Mouse (Mus musculus) intestine, postnatal 0 days (tissue): ENCODE results near the gene Ggta1. TPM values are rescaled to one million over a fixed set of nuclear protein-coding genes. Genes with fewer than 3 reads are reported as not detected.

Experiments
- ATAC-seq: fragments of 200-750 bp; cut with Nextera tagmentation; 2 replicates; pipeline ENCODE4 v1.8.0; 2017; ENCODE audit warnings: mild to moderate bottlenecking, moderate TSS enrichment, moderate library complexity
- H3K27ac ChIP-seq: fragments of 300-500 bp; sonication (generic); 2 replicates; pipeline ENCODE4 v1.5.1; 2014; ENCODE audit warnings: mild to moderate bottlenecking, low read depth, low read length, moderate library complexity
- H3K27me3 ChIP-seq: fragments of 300-500 bp; sonication (generic); replicated peaks from 2 replicates; pipeline ENCODE4 v1.6.1; 2014; ENCODE audit warnings: low read length, mixed read lengths; ENCODE audit not compliant: control insufficient read depth, insufficient read depth
- H3K36me3 ChIP-seq: fragments of 300-500 bp; sonication (generic); 2 replicates; pipeline ENCODE4 v1.6.1; 2014; ENCODE audit warnings: mild to moderate bottlenecking, moderate library complexity; ENCODE audit not compliant: control insufficient read depth, insufficient read depth
- H3K4me1 ChIP-seq: fragments of 300-500 bp; sonication (generic); replicated peaks from 2 replicates; pipeline ENCODE4 v1.6.1; 2014; ENCODE audit warnings: antibody characterized with exemption, low read length, mixed read lengths; ENCODE audit not compliant: control insufficient read depth, insufficient read depth
- H3K4me2 ChIP-seq: fragments of 300-500 bp; sonication (generic); replicated peaks from 2 replicates; pipeline ENCODE4 v1.6.1; 2014; ENCODE audit warnings: low read depth, mild to moderate bottlenecking, moderate library complexity
- H3K4me3 ChIP-seq: fragments of 300-500 bp; sonication (generic); 2 replicates; pipeline ENCODE4 v1.5.1; 2014; ENCODE audit warnings: low read depth, low read length
- H3K9ac ChIP-seq: fragments of 300-500 bp; sonication (generic); 2 replicates; pipeline ENCODE4 v1.6.1; 2014; ENCODE audit warnings: mild to moderate bottlenecking, low read depth, low read length
- H3K9me3 ChIP-seq: fragments of 300-500 bp; sonication (generic); 2 replicates; pipeline ENCODE4 v1.6.1; 2016; ENCODE audit warnings: mixed run types; ENCODE audit not compliant: control insufficient read depth
- CTCF ChIP-seq: sonication (generic); IDR thresholded peaks from 2 replicates; pipeline ENCODE4 v1.5.1; 2016; ENCODE audit warnings: low read depth, mild to moderate bottlenecking, control low read depth, antibody characterized with exemption, moderate library complexity
- WGBS: fragments of 180-500 bp; shearing (Covaris S2); extraction: QIAGEN DNeasy Blood & Tissue Kit; methylation state at CpG from one replicate; pipeline ENCODE4 v1.1.7; 2014; 5-methylcytosine and 5-hydroxymethylcytosine counted together
- polyA plus RNA-seq: library from polyadenylated mRNA; unstranded; fragments of >200 nt; fragmentation: Nextera tagmentation; extraction: Ambion mirVana; gene quantifications from 2 replicates; pipeline ENCODE4 v1.2.1, GENCODE M21; 2015

Ggta1 gene
- polyA plus RNA-seq, 1 experiment from 2014 or later = 7.0 TPM

DNA sequence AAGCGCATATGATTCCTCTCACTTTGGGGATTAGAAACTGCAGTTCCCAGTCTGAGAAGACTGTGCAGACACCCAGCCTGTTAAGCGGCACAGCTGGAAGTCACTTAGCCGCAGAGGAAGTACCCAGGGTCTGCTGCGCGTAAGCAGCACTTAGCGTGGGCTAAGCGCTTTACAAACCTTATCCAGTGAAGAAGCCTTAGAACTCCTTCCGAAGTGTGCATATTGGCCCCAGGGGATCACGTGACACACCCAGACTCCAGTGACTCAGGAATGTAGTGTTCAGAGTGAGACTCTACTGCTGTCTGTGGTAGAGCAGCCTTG lies 44.1 kb upstream of the Ggta1 start:
- peaks cover 5% of the 10 kb centered on the region; the same call in 1 of the 2 replicates for H3K4me1 ChIP-seq
- WGBS = 52% methylated on average over 9 of the region's 9 CpGs

GRCm38 (mm10) chr2:35506311-35507190 lies 43.5 kb upstream of the Ggta1 start:
- WGBS = 59% methylated on average over 6 of the region's 6 CpGs
- Histone ChIP-seq H3K4me1 (peaks cover 5% of the 10 kb centered on the region; the same call in 1 of the 2 replicates), H3K9ac (no peak overlapping the region), H3K36me3 (no peaks in the 10 kb centered on the region), H3K4me2 (no peak overlapping the region), H3K4me3 (no peak overlapping the region), H3K27ac (no peak overlapping the region), H3K27me3 (no peaks in the 10 kb centered on the region), H3K9me3 (no peaks in the 10 kb centered on the region)
- no peak for TF ChIP-seq CTCF
- ATAC-seq = no peak

More for the DNA sequence above, 44.1 kb upstream of the Ggta1 start:
- Histone ChIP-seq H3K9ac (no peak overlapping the region), H3K27me3 (no peaks in the 10 kb centered on the region), H3K27ac (no peak overlapping the region), H3K9me3 (no peaks in the 10 kb centered on the region), H3K36me3 (no peaks in the 10 kb centered on the region), H3K4me2 (no peak overlapping the region), H3K4me3 (no peak overlapping the region)
- no peak for ATAC-seq
- TF ChIP-seq CTCF = no peak

- ATAC-seq = no peak
- no peaks in the 10 kb centered on the region for H3K27me3 ChIP-seq
- H3K4me2 ChIP-seq = no peak overlapping the region
- no peak overlapping the region for H3K9ac ChIP-seq
- no peaks in the 10 kb centered on the region for H3K9me3 ChIP-seq
- peaks cover 5% of the 10 kb centered on the region; the same call in 1 of the 2 replicates for H3K4me1 ChIP-seq
- H3K4me3 ChIP-seq = no peak overlapping the region
- no peaks in the 10 kb centered on the region for H3K36me3 ChIP-seq
- H3K27ac ChIP-seq = no peak overlapping the region
- 69% methylated on average over 6 of the region's 6 CpGs for WGBS
- no peak for TF ChIP-seq CTCF
These were observed 42.7 kb upstream of the Ggta1 start for GRCm38 (mm10) chr2:35505519-35506286.

GRCm38 (mm10) chr2:35504417-35504776 lies 41.4 kb upstream of the Ggta1 start:
- ATAC-seq = no peak
- no peak overlapping the region for H3K4me2 ChIP-seq
- 62% methylated on average over 7 of the region's 7 CpGs for WGBS
- H3K36me3 ChIP-seq = no peaks in the 10 kb centered on the region
- no peak overlapping the region for H3K4me3 ChIP-seq
- peaks cover 5% of the 10 kb centered on the region; the same call in 1 of the 2 replicates for H3K4me1 ChIP-seq
- no peaks in the 10 kb centered on the region for H3K9me3 ChIP-seq
- TF ChIP-seq CTCF = no peak
- no peaks in the 10 kb centered on the region for H3K27me3 ChIP-seq
- no peak overlapping the region for H3K9ac ChIP-seq
- H3K27ac ChIP-seq = no peak overlapping the region

DNA sequence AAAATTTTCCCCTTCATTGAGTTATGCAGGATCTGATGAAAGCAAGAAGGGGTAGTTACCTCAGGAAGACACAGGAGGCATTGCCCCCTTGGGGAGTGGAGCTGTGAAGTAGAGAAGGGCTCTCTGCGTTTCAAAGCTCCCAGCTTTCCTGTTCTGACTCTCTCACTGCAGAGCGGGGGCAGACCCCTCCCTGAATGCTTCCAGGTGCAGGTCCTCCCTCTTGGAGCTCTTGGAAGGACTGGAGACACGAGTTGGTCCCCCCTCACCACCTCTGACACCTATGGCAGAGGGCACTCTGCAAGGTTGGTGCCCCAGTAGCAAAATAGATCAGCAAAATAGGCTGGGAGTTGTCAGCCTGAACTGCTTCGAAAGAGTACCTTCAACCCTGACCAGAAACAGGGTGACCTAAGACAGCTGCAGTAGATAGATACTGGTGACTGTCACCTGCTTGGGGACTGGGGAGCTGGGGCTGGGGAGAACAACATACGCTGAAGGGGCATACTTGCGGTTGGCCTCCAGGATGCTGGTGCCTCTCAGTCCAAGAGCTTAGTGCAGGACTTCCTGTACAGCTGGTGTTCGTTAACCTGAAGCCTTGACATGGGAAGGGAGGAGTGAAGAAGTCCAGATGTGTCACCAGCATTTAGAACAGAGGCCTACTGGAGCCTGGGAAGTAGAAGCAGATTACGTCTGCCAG lies 40.8 kb upstream of the Ggta1 start:
- no peak for ATAC-seq
- 51% methylated on average over 8 of the region's 8 CpGs for WGBS

More for the DNA sequence above, 40.8 kb upstream of the Ggta1 start:
- no peak overlapping the region for H3K4me2 ChIP-seq
- no peaks in the 10 kb centered on the region for H3K27me3 ChIP-seq
- no peak overlapping the region for H3K4me3 ChIP-seq
- no peak overlapping the region for H3K9ac ChIP-seq
- TF ChIP-seq CTCF = no peak
- no peaks in the 10 kb centered on the region for H3K36me3 ChIP-seq
- no peak overlapping the region for H3K27ac ChIP-seq
- no peaks in the 10 kb centered on the region for H3K9me3 ChIP-seq
- H3K4me1 ChIP-seq = peaks cover 5% of the 10 kb centered on the region; the same call in 1 of the 2 replicates
